Mouse (Mus musculus) megakaryocyte, adult 5-6 weeks (primary cell): ENCODE measurements around the gene Gm6583. TPM values are rescaled to one million over a fixed set of nuclear protein-coding genes. Genes with fewer than 3 reads are reported as not detected.

Experiments
- ATAC-seq: 2 replicates; pipeline ENCODE4 v1.8.0; 2016; ENCODE audit warnings: mild to moderate bottlenecking, inconsistent platforms; ENCODE audit not compliant: poor library complexity, severe bottlenecking
- total RNA-seq, 2 experiments: library from RNA; stranded (forward) in 1 of 2; stranded (reverse) in 1 of 2; fragments of 153-499, 151-499 nt in 1 of 2; fragments of 221-1000, 200-1000 nt in 1 of 2; gene quantifications; 2 replicates each; pipeline versions ENCODE4 v1.2.3 to v1.2.4; 2015 to 2017

Gm6583 gene
- total RNA-seq, 2 experiments from 2014 or later, result 0.73 TPM; not detected in 1

DNA sequence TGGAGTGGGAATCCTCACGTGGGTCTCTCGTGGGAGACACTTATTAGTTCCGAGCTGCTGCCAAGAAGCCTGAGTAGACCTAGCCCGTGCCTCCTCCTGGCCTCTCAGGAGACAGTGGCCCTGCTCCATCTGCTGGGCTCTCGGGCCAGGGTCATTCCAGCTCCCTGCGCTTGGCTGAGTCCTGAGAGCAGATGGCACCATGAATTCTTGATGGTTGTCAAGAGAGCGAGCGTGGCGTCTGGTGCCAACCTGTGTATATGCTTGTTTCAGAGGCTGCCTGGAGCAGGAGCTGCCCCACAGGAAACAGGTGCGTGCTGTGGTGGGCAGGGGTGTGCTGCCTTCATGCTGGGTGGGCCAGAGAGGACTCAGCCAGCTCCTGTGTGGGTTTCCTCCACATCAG, 12.8 kb upstream of the Gm6583 start:
- ATAC-seq, result no peak

DNA sequence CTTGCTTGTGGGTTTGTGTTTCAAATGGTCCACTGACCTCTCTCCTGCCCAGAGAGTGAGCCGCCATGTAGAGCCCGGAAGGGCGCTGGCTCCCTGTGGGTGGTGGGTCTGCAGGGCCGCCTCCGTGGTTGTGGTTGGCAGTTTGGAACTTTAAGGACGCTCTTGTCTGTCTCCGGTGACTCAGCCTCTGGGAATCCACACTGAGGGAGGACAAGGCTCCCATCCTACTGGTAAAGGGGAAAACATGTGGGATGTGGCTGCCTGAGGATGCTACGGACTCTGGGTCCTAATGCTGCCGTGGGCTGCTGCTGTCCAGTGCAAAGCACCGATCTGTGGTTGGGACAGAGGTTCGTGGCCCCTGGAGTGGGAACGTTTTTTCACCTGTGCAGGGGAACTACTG, 12.1 kb upstream of the Gm6583 start:
- ATAC-seq, result no peak

DNA sequence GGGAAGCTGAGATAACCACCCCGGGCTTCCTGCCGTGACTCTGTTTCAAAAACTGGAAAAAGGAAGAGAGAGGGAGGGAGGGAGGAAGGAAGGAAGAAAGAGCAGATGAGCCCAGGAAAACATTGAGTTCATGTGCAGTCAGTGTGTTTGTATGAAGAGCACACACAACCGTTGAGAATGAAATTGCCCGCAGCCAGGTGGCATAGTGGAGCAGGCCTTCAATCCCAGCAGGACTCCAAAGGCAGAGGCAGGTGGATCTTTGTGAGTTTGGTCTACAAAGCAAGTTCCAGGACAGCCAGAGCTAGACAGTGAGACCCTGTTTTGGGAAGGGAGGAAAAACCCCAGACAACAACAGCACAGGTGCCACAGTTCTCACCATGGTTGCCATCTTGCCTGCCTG, 11.5 kb upstream of the Gm6583 start:
- no peak for ATAC-seq

DNA sequence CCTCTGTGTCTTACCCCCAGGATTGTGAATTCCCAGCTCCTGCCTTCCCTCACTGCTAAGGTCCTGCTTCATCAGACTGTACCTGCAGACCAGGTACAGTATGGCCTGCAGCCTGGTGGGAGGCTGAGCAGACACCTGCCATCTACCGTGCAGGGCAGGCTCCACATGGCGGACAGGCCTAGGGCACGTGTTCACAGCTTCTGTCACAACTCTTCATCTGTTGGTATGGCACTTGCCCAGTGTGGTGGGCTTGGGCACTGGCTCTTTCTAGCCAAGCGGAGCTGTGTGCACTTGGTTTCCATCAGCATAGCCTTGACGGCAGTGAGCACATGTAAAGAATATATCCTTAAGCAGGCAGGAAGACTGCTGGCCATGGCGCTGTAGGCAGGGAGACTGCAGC, 11.0 kb upstream of the Gm6583 start:
- ATAC-seq, result no peak

DNA sequence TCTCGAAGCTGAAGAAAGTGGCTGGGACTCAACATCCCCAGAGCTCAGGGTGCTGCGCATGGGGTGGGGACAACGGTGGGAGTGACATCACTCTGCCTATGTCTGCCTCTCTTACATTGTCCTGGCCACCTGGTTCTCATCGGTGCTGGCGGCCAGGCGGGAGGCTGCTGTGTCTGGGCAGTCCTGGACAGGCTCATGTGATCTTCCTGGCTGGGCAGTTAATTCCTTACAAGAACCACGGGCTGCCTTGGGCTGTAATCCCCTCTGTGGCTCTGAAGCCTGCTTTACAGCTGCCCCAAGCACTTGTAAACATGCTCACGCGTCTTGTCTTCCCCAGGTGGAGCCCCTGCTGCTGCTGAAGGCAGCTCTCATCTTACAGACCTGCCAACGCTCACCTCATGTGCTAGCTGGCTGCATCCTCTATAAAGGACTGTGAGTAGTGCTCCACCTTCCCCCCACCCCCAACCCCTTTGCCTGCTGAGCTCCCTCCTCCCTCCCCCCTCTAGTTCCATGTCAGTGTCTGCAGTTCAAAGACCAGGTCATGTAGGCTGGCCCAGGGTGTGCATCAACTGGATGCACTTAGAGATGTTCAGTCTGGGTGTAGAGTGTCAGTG, 8.5 kb upstream of the Gm6583 start:
- ATAC-seq, result no peak

DNA sequence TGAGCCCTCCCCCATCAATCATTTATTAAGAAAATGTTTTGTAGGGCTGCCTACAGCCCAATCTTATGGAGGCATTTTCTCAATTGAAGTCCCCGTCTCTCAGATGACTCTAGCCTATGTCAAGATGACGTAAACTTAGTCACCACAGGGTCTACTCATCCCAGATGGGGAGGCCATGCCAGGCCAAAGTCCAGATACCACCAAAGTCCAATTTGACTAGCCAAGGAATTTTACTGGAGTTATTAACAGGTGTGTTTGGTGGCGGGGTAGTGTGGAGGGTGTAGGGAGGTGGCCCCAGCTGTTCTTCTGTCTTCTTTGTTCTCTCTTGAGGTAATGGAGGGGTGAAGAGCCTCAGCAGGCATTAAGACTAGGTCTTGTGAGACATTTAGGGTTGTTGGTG, 4.2 kb upstream of the Gm6583 start:
- no peak for ATAC-seq

DNA sequence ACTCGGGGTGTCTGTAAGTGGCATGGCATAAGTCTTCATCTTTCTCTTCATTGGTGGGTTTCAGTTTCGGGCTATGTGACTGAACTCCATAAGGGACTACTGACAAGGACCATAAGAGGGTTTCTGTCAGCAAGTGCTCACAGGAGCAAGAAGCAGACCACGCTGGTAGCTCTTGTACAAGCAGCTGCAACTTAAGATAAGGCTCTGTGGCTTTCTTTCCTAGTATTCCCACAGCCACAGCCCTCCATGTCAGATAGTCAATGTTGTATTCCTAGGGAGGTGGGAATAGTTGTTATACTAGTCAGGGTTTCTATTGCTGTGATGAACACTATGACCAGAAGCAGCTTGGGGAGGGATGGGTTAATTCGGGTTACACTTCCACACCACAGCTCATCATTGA, 3.7 kb upstream of the Gm6583 start:
- ATAC-seq, result no peak

DNA sequence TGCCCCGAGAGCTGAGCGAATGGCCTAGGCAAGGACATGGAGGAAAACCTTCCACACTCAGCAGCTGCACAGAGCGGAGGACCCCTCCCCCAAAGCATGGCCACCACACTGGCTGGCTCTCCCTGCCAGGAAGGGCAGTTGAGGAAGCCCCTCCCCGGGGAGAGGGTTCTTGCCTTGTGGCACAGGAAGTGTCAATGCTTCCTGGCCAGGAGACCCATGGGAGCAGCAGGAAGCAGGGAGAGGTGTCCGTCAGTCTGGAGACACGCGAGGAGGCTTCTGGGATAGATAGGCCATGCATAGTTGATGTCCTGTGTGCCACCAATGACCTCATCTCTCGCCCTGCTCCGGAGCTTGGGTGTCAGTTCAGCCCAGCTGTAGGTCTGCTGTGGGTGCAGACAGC, 489 bp upstream of the Gm6583 start:
- ATAC-seq, result no peak

DNA sequence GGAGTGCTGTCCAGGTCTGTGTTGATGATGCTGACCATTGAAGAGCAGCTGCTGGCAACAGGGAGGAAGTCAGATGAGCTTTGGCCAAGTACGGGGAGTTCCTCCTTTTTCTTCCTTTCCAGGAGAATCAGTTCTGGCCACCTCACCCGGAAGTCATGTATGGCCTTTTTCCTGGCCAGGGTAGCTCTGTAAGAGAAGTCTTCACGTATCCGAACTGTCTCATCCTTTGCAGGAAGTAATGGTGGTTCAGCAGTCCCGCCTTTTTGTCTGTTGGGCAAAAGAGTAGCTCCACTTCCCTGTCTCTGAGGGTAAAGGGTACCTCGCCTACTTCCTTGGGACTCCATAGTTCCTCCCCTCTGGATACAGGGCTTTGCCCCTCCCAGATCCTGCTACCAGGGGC, 340 bp downstream of the Gm6583 start:
- peak; percentile 75 for ATAC-seq

DNA sequence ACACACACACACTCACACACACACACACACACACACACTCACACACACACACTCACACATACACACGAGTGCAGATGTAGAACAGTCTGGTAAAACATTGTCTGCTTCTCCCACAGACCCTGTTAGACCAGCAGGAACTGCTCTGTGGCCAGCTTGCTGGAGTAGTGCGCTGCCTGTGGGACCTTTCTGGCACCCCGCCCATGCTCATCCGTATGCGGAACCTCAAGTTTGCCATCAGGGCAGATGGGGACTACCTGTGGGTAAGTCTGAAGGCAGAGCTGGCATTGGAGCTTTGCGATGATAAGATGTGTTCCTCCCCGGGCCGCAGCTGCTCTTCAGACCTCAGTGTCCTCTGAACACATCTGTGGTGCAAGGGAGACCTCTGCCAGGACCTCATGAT, 6.7 kb downstream of the Gm6583 start:
- no peak for ATAC-seq

DNA sequence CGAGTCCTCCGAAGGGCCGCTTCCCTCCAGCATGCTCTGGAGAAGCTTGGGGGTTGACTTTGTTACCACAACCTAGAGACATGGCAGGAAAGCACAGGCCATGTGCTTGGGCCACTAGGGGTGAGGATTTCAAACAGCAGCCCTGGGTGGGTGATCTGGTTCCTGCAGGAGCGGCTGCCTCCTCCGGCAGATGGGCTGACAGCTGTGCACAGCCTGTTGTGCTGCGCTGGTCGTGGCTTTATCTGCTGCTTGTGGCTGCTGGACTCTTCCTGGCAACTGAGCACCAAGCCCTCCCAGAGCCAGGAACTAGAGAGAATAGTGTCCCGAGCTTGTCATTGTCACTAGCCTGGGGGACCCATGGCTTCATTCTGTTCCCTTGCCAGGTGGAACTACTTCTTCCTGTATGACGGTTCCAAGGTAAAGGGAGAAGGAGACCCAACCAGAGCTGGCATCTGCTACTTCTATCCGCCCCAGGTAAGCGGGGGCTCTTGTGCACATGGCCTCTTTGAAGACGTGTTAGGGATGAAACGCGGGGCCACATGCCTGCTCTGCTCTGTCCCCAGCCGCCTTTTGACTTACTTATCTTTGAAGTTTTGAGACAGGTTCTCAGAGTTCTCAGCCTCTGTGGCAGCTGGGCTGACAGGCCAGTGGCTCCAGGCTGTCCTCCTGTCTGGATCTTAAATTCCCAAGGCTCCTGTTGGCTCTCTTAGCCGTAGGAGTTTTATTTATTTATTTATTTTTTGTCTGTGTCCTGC, 9.4 kb downstream of the Gm6583 start:
- no peak for ATAC-seq

DNA sequence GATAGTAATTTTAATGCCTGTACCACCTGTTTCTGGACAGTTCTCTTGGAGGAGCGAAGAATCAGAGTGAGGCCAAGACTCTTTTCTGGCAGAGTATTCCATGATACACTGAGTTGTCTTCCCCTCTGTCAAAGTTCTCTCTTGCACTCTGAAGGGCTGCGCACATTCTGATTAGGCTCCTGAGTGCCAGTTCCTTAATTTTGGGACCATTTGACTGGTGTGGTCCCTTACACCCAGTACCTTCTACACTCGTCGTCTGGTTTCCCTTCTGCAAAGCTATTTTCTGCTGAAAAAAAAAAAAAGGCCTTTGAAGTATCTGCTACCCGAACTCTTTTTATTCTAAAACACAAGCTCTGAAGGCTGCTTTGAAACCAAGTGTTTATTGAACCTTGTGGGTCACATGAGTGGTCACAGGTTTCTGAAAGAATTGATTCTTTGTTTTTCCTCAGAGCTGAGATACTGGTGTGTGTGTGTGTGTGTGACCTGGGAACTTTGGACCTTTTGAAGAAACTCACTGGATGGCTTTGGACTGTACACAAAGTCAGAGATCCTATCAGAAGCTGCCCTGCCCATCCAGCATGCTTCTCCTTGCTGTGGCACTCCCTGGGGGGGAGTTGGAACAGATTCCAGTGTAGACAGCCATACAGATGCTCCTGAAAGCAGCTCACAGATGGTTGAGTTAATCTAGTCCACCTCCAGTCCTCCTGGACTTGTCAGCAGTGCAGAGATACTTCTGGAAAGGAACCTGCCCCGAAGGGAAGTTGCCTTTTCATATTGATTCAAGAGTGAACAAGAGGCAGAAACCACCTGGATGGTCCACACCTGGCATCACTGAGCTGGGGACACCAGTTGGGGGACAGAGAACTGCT, 11.5 kb downstream of the Gm6583 start:
- peak; percentile 34; the same call in 1 of the 2 replicates for ATAC-seq

DNA sequence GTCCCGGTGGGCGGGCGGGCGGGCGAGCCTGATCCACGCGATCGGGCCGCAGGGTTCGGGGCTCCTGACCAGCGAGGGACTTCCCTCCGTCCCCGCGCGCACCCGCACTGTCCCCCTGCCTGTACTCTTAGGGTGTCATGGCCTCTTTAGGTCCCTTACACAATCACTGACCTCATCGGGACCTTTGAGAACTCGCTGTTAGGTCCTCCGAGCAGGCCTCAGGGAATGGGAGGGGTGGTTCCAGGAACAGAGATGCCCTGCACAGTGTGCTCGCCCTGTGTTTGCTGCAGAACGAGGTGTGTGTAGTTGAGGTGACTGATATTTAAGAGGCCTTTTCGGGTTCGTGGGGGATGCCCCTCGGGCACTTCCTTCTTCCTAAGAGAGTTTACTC, 12.6 kb downstream of the Gm6583 start:
- peak; percentile 45 for ATAC-seq

DNA sequence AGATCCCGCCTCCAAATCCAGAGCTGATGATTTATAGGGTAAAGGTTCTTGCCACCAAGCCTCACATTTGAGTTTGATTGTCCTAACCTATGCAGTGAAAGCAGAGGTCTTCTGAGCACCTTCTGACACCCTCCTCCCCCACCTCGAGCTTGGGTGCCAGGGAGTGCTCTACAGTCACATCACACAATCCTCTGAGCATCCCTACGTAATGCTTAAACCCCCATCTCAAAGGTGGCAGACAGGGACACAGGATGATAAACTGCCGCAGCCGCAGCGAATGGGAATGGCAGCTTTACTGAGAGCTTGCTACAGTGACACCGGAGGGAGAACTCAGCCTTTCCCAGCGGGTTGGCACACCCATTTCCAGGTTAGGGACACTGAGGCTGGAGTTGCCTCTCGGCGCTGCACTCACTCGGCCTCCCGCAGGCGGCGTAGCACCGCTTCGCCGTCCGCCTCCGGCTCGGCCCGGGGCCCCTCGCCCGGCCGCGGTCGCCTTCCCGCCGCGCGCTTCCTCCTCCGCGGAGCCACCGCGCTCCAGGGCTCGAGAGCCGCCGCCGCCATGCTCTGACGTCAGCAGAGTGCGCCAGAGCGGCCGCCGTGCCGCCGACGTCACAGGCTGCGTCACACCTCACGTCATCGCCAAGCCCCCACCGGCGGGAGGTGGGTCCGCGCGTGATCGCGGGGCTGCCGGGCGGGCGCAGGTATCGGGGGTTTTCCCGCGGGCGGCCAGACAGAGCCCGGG, 13.2 kb downstream of the Gm6583 start, which contains the start of the genes Srrd and Hps4:
Gene Srrd, minus strand, starts transcription at position 578 of the 742 bp plus-strand sequence.
Gene Hps4, plus strand, starts transcription at position 621 of the 742 bp plus-strand sequence.
- peak; percentile 87 for ATAC-seq

DNA sequence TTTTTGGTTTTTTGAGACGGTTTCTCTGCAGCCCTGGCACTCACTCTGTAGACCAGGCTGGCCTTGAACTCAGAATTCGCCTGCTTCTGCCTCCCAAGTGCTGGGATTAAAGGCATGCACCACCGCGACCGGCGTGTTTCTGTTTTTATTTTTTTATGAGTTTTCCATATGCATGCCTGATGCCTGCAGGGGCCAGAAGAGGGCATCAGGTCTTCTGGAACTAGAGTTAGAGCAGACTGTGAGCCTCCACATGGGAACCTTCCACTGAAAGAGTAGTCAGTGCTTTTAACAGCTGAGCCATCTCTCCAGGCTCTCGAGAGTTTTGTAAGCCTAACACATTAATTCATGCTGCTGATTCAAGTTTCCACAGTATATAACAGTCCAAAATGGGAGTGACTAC, 16.6 kb downstream of the Gm6583 start:
- no peak for ATAC-seq

DNA sequence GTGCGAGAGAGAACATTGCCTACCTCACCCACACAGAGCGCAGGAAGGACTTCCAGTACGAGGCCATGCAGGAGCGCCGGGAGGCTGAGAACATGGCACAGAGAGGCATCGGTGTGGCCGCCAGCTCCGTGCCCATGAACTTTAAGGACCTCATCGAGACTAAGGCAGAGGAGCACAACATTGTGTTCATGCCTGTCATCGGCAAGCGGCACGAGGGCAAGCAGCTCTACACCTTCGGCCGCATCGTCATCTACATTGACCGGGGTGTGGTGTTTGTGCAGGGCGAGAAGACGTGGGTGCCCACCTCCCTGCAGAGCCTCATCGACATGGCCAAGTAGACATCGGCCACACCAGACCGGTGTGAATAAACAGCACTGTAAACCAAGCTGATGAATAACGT, 18.8 kb downstream of the Gm6583 start:
- no peak for ATAC-seq

DNA sequence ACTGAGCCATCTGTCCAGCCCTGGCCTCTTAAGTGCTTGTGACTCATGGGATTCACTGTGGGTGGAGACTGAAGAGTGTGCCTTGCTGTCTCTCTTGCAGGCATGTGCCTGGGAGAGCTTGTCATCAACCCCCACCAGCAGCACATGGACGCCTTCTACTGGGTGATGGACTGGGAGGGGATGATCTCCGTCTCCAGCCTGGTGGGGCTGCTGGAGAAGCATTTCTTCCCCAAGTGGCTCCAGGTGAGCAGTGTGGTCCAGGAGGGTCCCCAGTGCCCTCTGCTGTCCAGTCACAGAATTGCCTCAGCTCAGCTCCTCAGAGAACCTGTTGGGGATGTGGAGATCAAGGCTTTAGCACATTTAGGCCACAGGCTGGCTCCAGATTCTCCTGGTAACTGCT, 20.4 kb downstream of the Gm6583 start:
- ATAC-seq, result peak; percentile 84

DNA sequence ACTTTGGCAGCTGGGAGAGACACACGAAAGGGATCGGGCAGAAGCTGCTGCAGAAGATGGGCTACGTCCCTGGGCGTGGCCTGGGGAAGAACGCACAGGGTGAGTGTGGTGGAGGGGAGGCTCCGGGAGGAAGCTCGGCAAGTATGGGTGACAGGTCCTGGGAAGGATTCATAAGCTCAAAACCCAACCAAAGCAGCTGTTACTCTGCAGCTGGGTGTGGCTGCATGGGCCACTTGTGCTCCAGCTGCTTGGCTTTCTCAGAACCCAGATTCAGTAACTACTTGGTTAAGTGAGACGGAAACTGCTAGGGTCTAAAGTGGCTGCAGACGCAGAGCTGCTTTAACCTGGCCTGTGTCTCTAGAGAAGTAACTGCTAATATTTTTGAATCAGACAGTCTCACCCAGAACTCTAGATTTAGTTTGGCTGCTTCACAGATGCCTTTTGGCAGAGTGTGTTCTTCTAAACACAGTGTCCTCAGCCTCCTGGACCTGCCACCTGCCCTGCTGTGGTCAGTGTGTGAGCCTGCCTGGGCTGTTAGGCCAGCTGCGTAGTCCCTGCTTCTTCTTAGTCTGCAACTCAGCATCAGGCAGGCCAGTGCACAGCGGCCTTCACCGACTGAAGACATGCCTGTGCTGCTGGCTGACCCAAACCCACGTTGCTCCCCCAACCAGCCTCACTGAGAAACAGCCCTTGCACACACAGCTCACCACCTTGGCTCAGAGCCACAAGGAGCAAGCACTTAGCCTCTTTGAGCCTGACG, 25.8 kb downstream of the Gm6583 start:
- ATAC-seq, result no peak

DNA sequence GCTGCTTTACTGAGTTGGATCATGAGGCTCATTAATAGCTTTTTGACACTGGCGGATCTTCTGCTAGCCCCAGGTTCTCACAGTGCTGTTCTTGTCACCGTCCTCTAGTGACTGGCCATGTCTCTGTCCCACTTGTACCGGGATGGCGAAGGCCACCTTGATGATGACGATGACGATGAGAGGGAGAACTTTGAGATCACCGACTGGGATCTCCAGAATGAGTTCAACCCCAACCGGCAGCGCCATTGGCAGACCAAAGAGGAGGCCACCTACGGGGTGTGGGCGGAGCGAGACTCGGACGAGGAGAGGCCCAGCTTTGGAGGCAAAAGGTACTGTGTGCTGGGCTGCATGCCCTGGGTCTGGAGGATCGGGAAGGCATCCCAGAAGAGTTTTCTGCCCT, 28.0 kb downstream of the Gm6583 start:
- no peak for ATAC-seq

DNA sequence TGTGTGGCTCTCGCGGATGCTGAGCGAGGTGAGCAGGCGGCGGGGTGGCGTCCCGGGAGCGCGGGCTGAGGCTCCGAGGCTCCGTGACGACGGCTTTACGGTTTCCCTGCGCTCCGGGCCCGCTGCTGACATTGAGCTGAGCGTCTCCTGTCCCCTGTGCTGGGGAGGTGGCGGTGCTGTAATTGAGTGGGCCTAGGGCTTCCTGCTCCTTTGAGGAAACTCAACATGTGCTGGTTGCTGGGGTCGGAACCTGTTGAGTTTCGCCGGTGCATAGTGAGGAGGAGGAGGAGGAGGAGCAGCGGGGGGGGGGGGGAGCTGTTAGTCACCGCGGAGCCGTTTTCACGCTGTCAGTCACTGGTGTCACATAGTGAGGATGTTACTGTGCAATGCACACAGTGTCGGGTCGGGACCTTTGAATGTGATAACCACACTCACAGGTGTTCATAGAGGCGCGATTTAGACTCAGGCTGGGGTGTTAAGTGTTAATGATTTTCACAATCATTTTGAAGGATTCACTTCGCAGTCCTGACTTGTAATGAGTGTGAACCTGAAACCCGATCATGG, 29.3 kb downstream of the Gm6583 start:
- 0 out of 2 replicates have a peak, but pooled peaks have one; percentile 4 for ATAC-seq
